Mouse (Mus musculus): ENCODE data around the gene Mgat4b.
"Not testable (repeated sequence)": the region's sequence is repeated elsewhere in the genome, so short reads cannot be mapped to it uniquely, and the experiment has no call there.

The Mgat4b gene

GRCm38 (mm10) chr11:50210505-50211151 is at the start of gene Mgat4b, which contains the start of gene Sqstm1:
Gene Mgat4b, plus strand, starts transcription at chr11:50210890.
Gene Sqstm1, minus strand, starts transcription at chr11:50210827.
- Histone ChIP-seq H3K36me3 (ENCODE audit: control insufficient read depth, insufficient read depth, low read length, poor library complexity, severe bottlenecking) (peaks cover 6% of the 10 kb centered on the region), H3K27me3 (ENCODE audit: control insufficient read depth, insufficient read depth, low read length, poor library complexity, severe bottlenecking) (no peaks in the 10 kb centered on the region)
- DNase-seq (ENCODE audit: low read depth, low spot score) = peak; percentile 85

GRCm38 (mm10) chr11:50161578-50162304 is 48.9 kb upstream of the Mgat4b start:
- peak; percentile 84 for DNase-seq (ENCODE audit: low read depth, low spot score)
- H3K27me3 ChIP-seq (ENCODE audit: control insufficient read depth, insufficient read depth, low read length, poor library complexity, severe bottlenecking) = no peaks in the 10 kb centered on the region

GRCm38 (mm10) chr11:50162338-50163050 is 48.2 kb upstream of the Mgat4b start:
- DNase-seq (ENCODE audit: low read depth, low spot score) = peak; percentile 17
- H3K27me3 ChIP-seq (ENCODE audit: control insufficient read depth, insufficient read depth, low read length, poor library complexity, severe bottlenecking) = no peaks in the 10 kb centered on the region

More at GRCm38 (mm10) chr11:50161578-50162304, 48.9 kb upstream of the Mgat4b start:
- H3K36me3 ChIP-seq (ENCODE audit: control insufficient read depth, insufficient read depth, low read length, poor library complexity, severe bottlenecking) = peaks cover 7% of the 10 kb centered on the region

GRCm38 (mm10) chr11:50168352-50168751 is 42.3 kb upstream of the Mgat4b start:
- H3K36me3 ChIP-seq (ENCODE audit: control insufficient read depth, insufficient read depth, low read length, poor library complexity, severe bottlenecking) = peaks cover 5% of the 10 kb centered on the region
- DNase-seq (ENCODE audit: low read depth, low spot score) = no peak
- H3K27me3 ChIP-seq (ENCODE audit: control insufficient read depth, insufficient read depth, low read length, poor library complexity, severe bottlenecking) = no peaks in the 10 kb centered on the region

More at GRCm38 (mm10) chr11:50162338-50163050, 48.2 kb upstream of the Mgat4b start:
- H3K36me3 ChIP-seq (ENCODE audit: control insufficient read depth, insufficient read depth, low read length, poor library complexity, severe bottlenecking) = peaks cover 5% of the 10 kb centered on the region

GRCm38 (mm10) chr11:50174111-50174729 is 36.5 kb upstream of the Mgat4b start, which contains the start of gene Mrnip:
Gene Mrnip, plus strand, starts transcription at chr11:50174444.
- DNase-seq (ENCODE audit: low read depth, low spot score); H3K27me3 ChIP-seq (ENCODE audit: control insufficient read depth, insufficient read depth, low read length, poor library complexity, severe bottlenecking); H3K36me3 ChIP-seq (ENCODE audit: control insufficient read depth, insufficient read depth, low read length, poor library complexity, severe bottlenecking): not testable (repeated sequence)

- peaks cover 5% of the 10 kb centered on the region for H3K36me3 ChIP-seq (ENCODE audit: control insufficient read depth, insufficient read depth, low read length, poor library complexity, severe bottlenecking)
- DNase-seq (ENCODE audit: low read depth, low spot score) = peak; percentile 99
- no peaks in the 10 kb centered on the region for H3K27me3 ChIP-seq (ENCODE audit: control insufficient read depth, insufficient read depth, low read length, poor library complexity, severe bottlenecking)
Measured at GRCm38 (mm10) chr11:50174730-50175187, 35.9 kb upstream of the Mgat4b start.

GRCm38 (mm10) chr11:50176351-50176750 is 34.3 kb upstream of the Mgat4b start:
- no peak for DNase-seq (ENCODE audit: low read depth, low spot score)
- Histone ChIP-seq H3K27me3 (ENCODE audit: control insufficient read depth, insufficient read depth, low read length, poor library complexity, severe bottlenecking) (no peaks in the 10 kb centered on the region), H3K36me3 (ENCODE audit: control insufficient read depth, insufficient read depth, low read length, poor library complexity, severe bottlenecking) (no peaks in the 10 kb centered on the region)

- no peaks in the 10 kb centered on the region for H3K36me3 ChIP-seq (ENCODE audit: control insufficient read depth, insufficient read depth, low read length, poor library complexity, severe bottlenecking)
- DNase-seq (ENCODE audit: low read depth, low spot score) = no peak
Measured at GRCm38 (mm10) chr11:50177111-50177510, 33.6 kb upstream of the Mgat4b start.

GRCm38 (mm10) chr11:50178532-50179488 is 31.9 kb upstream of the Mgat4b start:
- H3K27me3 ChIP-seq (ENCODE audit: control insufficient read depth, insufficient read depth, low read length, poor library complexity, severe bottlenecking) = no peaks in the 10 kb centered on the region
- H3K36me3 ChIP-seq (ENCODE audit: control insufficient read depth, insufficient read depth, low read length, poor library complexity, severe bottlenecking) = no peaks in the 10 kb centered on the region
- no peak for DNase-seq (ENCODE audit: low read depth, low spot score)

More at GRCm38 (mm10) chr11:50177111-50177510, 33.6 kb upstream of the Mgat4b start:
- H3K27me3 ChIP-seq (ENCODE audit: control insufficient read depth, insufficient read depth, low read length, poor library complexity, severe bottlenecking) = no peaks in the 10 kb centered on the region

- no peaks in the 10 kb centered on the region for H3K27me3 ChIP-seq (ENCODE audit: control insufficient read depth, insufficient read depth, low read length, poor library complexity, severe bottlenecking)
- no peak for DNase-seq (ENCODE audit: low read depth, low spot score)
- H3K36me3 ChIP-seq (ENCODE audit: control insufficient read depth, insufficient read depth, low read length, poor library complexity, severe bottlenecking) = no peaks in the 10 kb centered on the region
Measured at GRCm38 (mm10) chr11:50180478-50181231, 30.0 kb upstream of the Mgat4b start.

GRCm38 (mm10) chr11:50182702-50183101 is 28.0 kb upstream of the Mgat4b start:
- no peaks in the 10 kb centered on the region for H3K27me3 ChIP-seq (ENCODE audit: control insufficient read depth, insufficient read depth, low read length, poor library complexity, severe bottlenecking)
- no peaks in the 10 kb centered on the region for H3K36me3 ChIP-seq (ENCODE audit: control insufficient read depth, insufficient read depth, low read length, poor library complexity, severe bottlenecking)
- no peak for DNase-seq (ENCODE audit: low read depth, low spot score)

GRCm38 (mm10) chr11:50184788-50185187 is 25.9 kb upstream of the Mgat4b start:
- no peak for DNase-seq (ENCODE audit: low read depth, low spot score)
- Histone ChIP-seq H3K36me3 (ENCODE audit: control insufficient read depth, insufficient read depth, low read length, poor library complexity, severe bottlenecking) (no peaks in the 10 kb centered on the region), H3K27me3 (ENCODE audit: control insufficient read depth, insufficient read depth, low read length, poor library complexity, severe bottlenecking) (no peaks in the 10 kb centered on the region)

GRCm38 (mm10) chr11:50188682-50189081 is 22.0 kb upstream of the Mgat4b start:
- DNase-seq (ENCODE audit: low read depth, low spot score) = no peak
- H3K36me3 ChIP-seq (ENCODE audit: control insufficient read depth, insufficient read depth, low read length, poor library complexity, severe bottlenecking) = no peaks in the 10 kb centered on the region
- no peaks in the 10 kb centered on the region for H3K27me3 ChIP-seq (ENCODE audit: control insufficient read depth, insufficient read depth, low read length, poor library complexity, severe bottlenecking)

Measured in splenic B cell, adult 2 months (primary cell).